In genomic region chr2:32720681-32721229, GRCm38 (mm10) we compare ENCODE assay signal across 8 mouse cellular contexts. TPM values are rescaled to one million over a fixed set of nuclear protein-coding genes. Genes with fewer than 3 reads are reported as not detected.
DNase-seq lines count a peak whose midpoint lies in the region; ATAC-seq and TF ChIP-seq lines count a peak whose summit lies in the region.

Sh2d3c (plus strand) TSS chr2:32721055.

- H3K9me3 ChIP-seq in kidney, embryonic 14.5 days (ENCODE audit: control insufficient read depth, low read length) = no peaks in the 10 kb centered on the region
- H3K9me3 ChIP-seq in embryonic facial prominence, embryonic 12.5 days = no peaks in the 10 kb centered on the region

- no peak for DNase-seq in kidney, adult 9 months
- peak; percentile 54 for DNase-seq in heart, postnatal 4 days
- peak in 1 of 2 experiments; percentile 72 for DNase-seq in left cerebral cortex, postnatal 10 days (ENCODE audit: extremely low spot score in 1 of 2, low spot score in 2 of 2)
- peak; percentile 69 for DNase-seq in thymus, adult 2 months
- no peak for DNase-seq in cerebellum, adult 11 months

- intact Hi-C loops in left cerebral cortex, postnatal 10 days (cut with DNase I) = no loop called here

- TF ChIP-seq POLR2A in thymus, adult 2 months (IDR thresholded peaks at IDR 0.05; ENCODE audit: control insufficient read depth, extremely low read depth, insufficient read depth, low read length, poor library complexity) = no peak

- peak within 1 kb of the TSS; percentile 24; the same call in 1 of the 2 replicates for H3K27ac ChIP-seq in kidney, embryonic 14.5 days (ENCODE audit: low read depth, low read length)
- H3K27ac ChIP-seq in embryonic facial prominence, embryonic 12.5 days = peak within 1 kb of the TSS; percentile 51
- H3K27ac ChIP-seq in thymus, adult 2 months (ENCODE audit: control insufficient read depth, insufficient read depth, low read length) = peak within 1 kb of the TSS; percentile 79

- peak within 1 kb of the TSS; percentile 34 for H3K4me2 ChIP-seq in kidney, embryonic 14.5 days (replicated peaks; ENCODE audit: low read depth, low read length)
- peak within 1 kb of the TSS; percentile 27 for H3K4me2 ChIP-seq in embryonic facial prominence, embryonic 12.5 days (replicated peaks)

- peak; percentile 70 for ATAC-seq in kidney, embryonic 14.5 days (ENCODE audit: low FRiP score, low TSS enrichment)
- 0 out of 2 replicates have a peak, but pooled peaks have one; percentile 12 for ATAC-seq in embryonic facial prominence, embryonic 12.5 days (ENCODE audit: insufficient number of reproducible peaks, insufficient read depth, low FRiP score, low TSS enrichment)
- peak; percentile 67 for ATAC-seq in megakaryocyte progenitor cell, adult 5-6 weeks (replicated peaks; ENCODE audit: poor library complexity)

- peak within 1 kb of the TSS; percentile 17; the same call in 1 of the 2 replicates for H3K4me3 ChIP-seq in kidney, embryonic 14.5 days (ENCODE audit: low read length)
- H3K4me3 ChIP-seq in embryonic facial prominence, embryonic 12.5 days = no peak within 1 kb of the TSS
- H3K4me3 ChIP-seq in thymus, adult 2 months (ENCODE audit: control insufficient read depth, insufficient read depth, low read length) = peak within 1 kb of the TSS; percentile 61

- H3K27me3 ChIP-seq in kidney, embryonic 14.5 days (ENCODE audit: control insufficient read depth, insufficient read depth, low read length) = no peaks in the 10 kb centered on the region
- H3K27me3 ChIP-seq in embryonic facial prominence, embryonic 12.5 days = no peaks in the 10 kb centered on the region; the same call in 1 of the 2 replicates
- H3K27me3 ChIP-seq in thymus, adult 2 months (ENCODE audit: control insufficient read depth, insufficient read depth, low read length) = no peaks in the 10 kb centered on the region

- WGBS in kidney, embryonic 14.5 days = 28% methylated on average over 8 of the region's 8 CpGs
- WGBS in embryonic facial prominence, embryonic 12.5 days = 40% methylated on average over 8 of the region's 8 CpGs
- 7% methylated on average over 8 of the region's 8 CpGs for WGBS in thymus, adult 2 months

- H3K36me3 ChIP-seq in kidney, embryonic 14.5 days (ENCODE audit: control insufficient read depth, insufficient read depth, low read length) = no peaks in the 10 kb centered on the region
- no peaks in the 10 kb centered on the region for H3K36me3 ChIP-seq in embryonic facial prominence, embryonic 12.5 days
- no peaks in the 10 kb centered on the region for H3K36me3 ChIP-seq in thymus, adult 2 months (ENCODE audit: control insufficient read depth, insufficient read depth, low read length)

- TF ChIP-seq CTCF in thymus, adult 2 months (IDR thresholded peaks at IDR 0.05; ENCODE audit: borderline replicate concordance, control insufficient read depth, extremely low read depth, insufficient read depth, low read length, poor library complexity) = no peak

- H3K4me1 ChIP-seq in kidney, embryonic 14.5 days (ENCODE audit: control insufficient read depth, insufficient read depth, low read length) = peaks cover 3% of the 10 kb centered on the region; the same call in 1 of the 2 replicates
- peaks cover 24% of the 10 kb centered on the region for H3K4me1 ChIP-seq in embryonic facial prominence, embryonic 12.5 days
- peaks cover 52% of the 10 kb centered on the region for H3K4me1 ChIP-seq in thymus, adult 2 months (replicated peaks; ENCODE audit: control insufficient read depth, insufficient read depth, low read length)

- peak within 1 kb of the TSS; percentile 20; the same call in 1 of the 2 replicates for H3K9ac ChIP-seq in kidney, embryonic 14.5 days (ENCODE audit: low read depth, low read length)
- H3K9ac ChIP-seq in embryonic facial prominence, embryonic 12.5 days = peak within 1 kb of the TSS; percentile 33; the same call in 1 of the 2 replicates

RNA-seq across cellular contexts. Expression of gene Sh2d3c, which starts in this region (rescaled TPM):
- 19.8 and 25.4 TPM in 2 replicates for polyA plus RNA-seq in kidney, embryonic 14.5 days (2014; fragmentation: Nextera tagmentation; extraction: Ambion mirVana)
- 27.6 and 29.1 TPM in 2 replicates for polyA plus RNA-seq in embryonic facial prominence, embryonic 12.5 days (2016; fragmentation: Nextera tagmentation; extraction: Ambion mirVana)
- 10 to 100 TPM; 38.2 to 41.4 TPM for total RNA-seq in heart, postnatal 4 days (2021)
- 10 to 100 TPM; 33.0 to 37.3 TPM for total RNA-seq in left cerebral cortex, postnatal 10 days (2021)
- total RNA-seq in megakaryocyte progenitor cell, adult 5-6 weeks (2015) = 18.2 and 19.9 TPM in 2 replicates
- total RNA-seq in megakaryocyte progenitor cell, adult 5-6 weeks (2017) = 10.3 and 10.7 TPM in 2 replicates
- 104 and 106 TPM in 2 replicates for polyA plus RNA-seq in thymus, adult 2 months (2012; rRNA removed)

Comparison
In these comparisons a context has a peak if more than half of its experiments do, and no peak if none do; other contexts are left out.
1. ATAC-seq: peak in every context shown above with its lines; median percentile 70 in kidney, embryonic 14.5 days; 67 in megakaryocyte progenitor cell, adult 5-6 weeks; 12 in embryonic facial prominence, embryonic 12.5 days.
2. H3K27ac ChIP-seq: peak in every context shown above with its lines; median percentile 79 in thymus, adult 2 months; 51 in embryonic facial prominence, embryonic 12.5 days; 24 in kidney, embryonic 14.5 days.
3. DNase-seq: peak in heart, postnatal 4 days (single experiment) and thymus, adult 2 months (single experiment); none in kidney, adult 9 months (single experiment) and cerebellum, adult 11 months (single experiment).